Mouse (Mus musculus) central nervous system, embryonic 11.5 days (tissue): ENCODE measurements around the gene Slc44a5. TPM values are rescaled to one million over a fixed set of nuclear protein-coding genes. Genes with fewer than 3 reads are reported as not detected.

Experiments used
- polyA plus RNA-seq: library from polyadenylated mRNA; depleted of rRNA; stranded (reverse); fragments of >200 nt; gene quantifications from 2 replicates; pipeline ENCODE4 v1.2.3, GENCODE M21; 2012; rRNA removed

The Slc44a5 gene
- 5.2 and 7.1 TPM in 2 replicates for polyA plus RNA-seq

GRCm38 (mm10) chr3:153973171-153973948 is at the start of gene Slc44a5:
Slc44a5 (plus strand) TSS chr3:153973436.

DNA sequence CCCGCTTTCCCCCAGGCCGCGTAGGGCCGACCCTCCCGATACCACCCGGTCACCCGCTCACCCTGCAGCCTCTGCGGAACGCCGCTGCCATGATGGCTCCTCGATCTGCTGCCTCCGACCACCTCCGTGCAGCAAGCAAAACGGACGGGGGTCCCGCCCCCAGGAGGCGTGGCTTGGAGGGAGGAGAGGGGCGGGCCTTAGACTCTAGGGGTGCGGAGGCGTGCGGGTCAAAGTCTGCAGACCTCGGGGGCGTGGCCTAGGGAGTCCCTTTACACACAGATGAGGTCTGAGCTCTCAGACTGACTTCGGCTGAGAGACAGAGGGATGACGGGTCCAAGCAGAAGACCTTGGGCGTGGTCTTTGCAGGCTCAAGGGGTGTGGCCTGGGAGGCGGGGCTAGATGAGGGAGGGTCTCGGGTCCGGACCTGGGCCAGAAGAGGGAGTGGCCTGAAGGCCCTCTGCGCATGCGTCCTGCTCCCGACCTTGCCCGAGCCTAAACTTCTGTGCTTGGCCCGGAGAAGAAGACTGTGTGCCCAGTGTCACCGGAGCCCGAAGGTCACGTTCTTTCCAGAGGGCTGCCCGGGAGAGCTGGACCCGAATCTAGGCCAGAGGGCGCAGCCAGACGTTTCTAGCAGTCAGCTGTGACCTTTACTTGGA is 28.8 kb upstream of the Slc44a5 start, which contains the start of gene Acadm:
Gene Acadm (minus strand): TSS at position 298 of the 656 bp plus-strand sequence.

Other genes starting within 250 kb of the Slc44a5 start
- 13.2 and 34.2 TPM in 2 replicates for gene St6galnac3, start 248.3 kb upstream of the Slc44a5 start, polyA plus RNA-seq
- gene Asb17, start 129.2 kb upstream of the Slc44a5 start, polyA plus RNA-seq, result 0.29 and 0.61 TPM in 2 replicates
- gene Msh4, start 67.3 kb upstream of the Slc44a5 start, polyA plus RNA-seq, result 0.06 and 0.10 TPM in 2 replicates
- gene Rabggtb, start 60.4 kb upstream of the Slc44a5 start, polyA plus RNA-seq, result 113 and 121 TPM in 2 replicates
- 66.9 and 165 TPM in 2 replicates for gene Acadm, start 28.8 kb upstream of the Slc44a5 start, polyA plus RNA-seq